Mouse (Mus musculus): ENCODE data around the gene Olfr1344. TPM values are rescaled to one million over a fixed set of nuclear protein-coding genes. Genes with fewer than 3 reads are reported as not detected.

The Olfr1344 gene
- total RNA-seq (2014; fragmentation: Nextera tagmentation): not detected in 2 replicates
- total RNA-seq (2017): 0.11 TPM in 1 of 2 replicates, not detected in the other
- not detected in 2 replicates for polyA plus RNA-seq (2012)

- no peaks in the 10 kb centered on the region for H3K9me3 ChIP-seq (replicated peaks)
- ATAC-seq (ENCODE audit: extremely low read depth, insufficient number of reproducible peaks, low FRiP score, poor library complexity, severe bottlenecking): no peak
- peaks cover 4% of the 10 kb centered on the region; the same call in 1 of the 2 replicates for H3K4me1 ChIP-seq (ENCODE audit: insufficient read depth, low read depth, low read length)
- no peaks in the 10 kb centered on the region for H3K36me3 ChIP-seq (replicated peaks)
- no peaks in the 10 kb centered on the region for H3K27me3 ChIP-seq (ENCODE audit: insufficient read depth, low read length)
- H3K4me3 ChIP-seq (ENCODE audit: low read depth, low read length): no peak within 1 kb of the TSS
- no peak for DNase-seq (ENCODE audit: low spot score)
- TF ChIP-seq TAL1 (conservative IDR thresholded peaks at IDR 0.05; ENCODE audit: low read depth, low read length): no peak
- TF ChIP-seq GATA1 (IDR thresholded peaks at IDR 0.05; ENCODE audit: borderline replicate concordance, low read length): no peak
- no peak for TF ChIP-seq GATA2 (IDR thresholded peaks at IDR 0.05; ENCODE audit: borderline replicate concordance, low read depth, low read length)
- no peak for TF ChIP-seq POLR2AphosphoS5 (IDR thresholded peaks at IDR 0.05; ENCODE audit: insufficient replicate concordance, low read depth, low read length)
- no peak for TF ChIP-seq CTCF (IDR thresholded peaks at IDR 0.05; ENCODE audit: low read depth, low read length)
These were observed at the start of gene Olfr1344 for GRCm38 (mm10) chr7:6438388-6438787. TSS of gene Olfr1344 (plus strand) at chr7:6438688.

- Histone ChIP-seq H3K4me1 (ENCODE audit: insufficient read depth, low read depth, low read length) (peaks cover 1% of the 10 kb centered on the region), H3K9me3 (replicated peaks) (no peaks in the 10 kb centered on the region), H3K27me3 (ENCODE audit: insufficient read depth, low read length) (no peaks in the 10 kb centered on the region), H3K36me3 (replicated peaks) (peaks cover 24% of the 10 kb centered on the region), H3K4me3 (ENCODE audit: low read depth, low read length) (no peak overlapping the region)
- TF ChIP-seq CTCF (IDR thresholded peaks at IDR 0.05; ENCODE audit: low read depth, low read length): no peak
- no peak for TF ChIP-seq GATA2 (IDR thresholded peaks at IDR 0.05; ENCODE audit: borderline replicate concordance, low read depth, low read length)
- no peak for TF ChIP-seq TAL1 (conservative IDR thresholded peaks at IDR 0.05; ENCODE audit: low read depth, low read length)
- DNase-seq (ENCODE audit: low spot score) (no peak), ATAC-seq (ENCODE audit: extremely low read depth, insufficient number of reproducible peaks, low FRiP score, poor library complexity, severe bottlenecking) (no peak)
These were observed 49.5 kb upstream of the Olfr1344 start for GRCm38 (mm10) chr7:6388971-6389370.

- Histone ChIP-seq H3K4me1 (ENCODE audit: insufficient read depth, low read depth, low read length) (no peaks in the 10 kb centered on the region), H3K27me3 (ENCODE audit: insufficient read depth, low read length) (no peaks in the 10 kb centered on the region), H3K4me3 (ENCODE audit: low read depth, low read length) (no peak overlapping the region), H3K9me3 (replicated peaks) (peaks cover under 1% of the 10 kb centered on the region; the same call in 1 of the 2 replicates), H3K36me3 (replicated peaks) (peaks cover 24% of the 10 kb centered on the region)
- ATAC-seq (ENCODE audit: extremely low read depth, insufficient number of reproducible peaks, low FRiP score, poor library complexity, severe bottlenecking) (no peak), DNase-seq (ENCODE audit: low spot score) (no peak)
- TF ChIP-seq TAL1 (conservative IDR thresholded peaks at IDR 0.05; ENCODE audit: low read depth, low read length) (no peak), GATA2 (IDR thresholded peaks at IDR 0.05; ENCODE audit: borderline replicate concordance, low read depth, low read length) (no peak), CTCF (IDR thresholded peaks at IDR 0.05; ENCODE audit: low read depth, low read length) (no peak), POLR2AphosphoS5 (IDR thresholded peaks at IDR 0.05; ENCODE audit: insufficient replicate concordance, low read depth, low read length) (no peak), GATA1 (IDR thresholded peaks at IDR 0.05; ENCODE audit: borderline replicate concordance, low read length) (no peak)
These were observed 49.0 kb upstream of the Olfr1344 start for GRCm38 (mm10) chr7:6389449-6389848.

GRCm38 (mm10) chr7:6397996-6398975 lies 40.2 kb upstream of the Olfr1344 start, which contains the start of gene Smim17:
TSS of gene Smim17 (plus strand) at chr7:6398715.
- H3K4me1 ChIP-seq (ENCODE audit: insufficient read depth, low read depth, low read length): peaks cover 14% of the 10 kb centered on the region
- H3K36me3 ChIP-seq (replicated peaks): no peaks in the 10 kb centered on the region
- ATAC-seq (ENCODE audit: extremely low read depth, insufficient number of reproducible peaks, low FRiP score, poor library complexity, severe bottlenecking) (peak; percentile 70), DNase-seq (ENCODE audit: low spot score) (peak; percentile 47)
- TF ChIP-seq GATA1 (IDR thresholded peaks at IDR 0.05; ENCODE audit: borderline replicate concordance, low read length) (no peak), POLR2AphosphoS5 (IDR thresholded peaks at IDR 0.05; ENCODE audit: insufficient replicate concordance, low read depth, low read length) (no peak), TAL1 (conservative IDR thresholded peaks at IDR 0.05; ENCODE audit: low read depth, low read length) (no peak), GATA2 (IDR thresholded peaks at IDR 0.05; ENCODE audit: borderline replicate concordance, low read depth, low read length) (no peak), CTCF (IDR thresholded peaks at IDR 0.05; ENCODE audit: low read depth, low read length) (no peak)
- peak within 1 kb of the TSS; percentile 72 for H3K4me3 ChIP-seq (ENCODE audit: low read depth, low read length)
- peaks cover 5% of the 10 kb centered on the region; the same call in 1 of the 2 replicates for H3K9me3 ChIP-seq (replicated peaks)
- no peaks in the 10 kb centered on the region for H3K27me3 ChIP-seq (ENCODE audit: insufficient read depth, low read length)

GRCm38 (mm10) chr7:6410043-6410442 lies 28.4 kb upstream of the Olfr1344 start, which contains the start of gene Gm20715:
TSS of gene Gm20715 (plus strand) at chr7:6410277.
- ATAC-seq (ENCODE audit: extremely low read depth, insufficient number of reproducible peaks, low FRiP score, poor library complexity, severe bottlenecking): peak; percentile 87
- TF ChIP-seq CTCF (IDR thresholded peaks at IDR 0.05; ENCODE audit: low read depth, low read length) (no peak), POLR2AphosphoS5 (IDR thresholded peaks at IDR 0.05; ENCODE audit: insufficient replicate concordance, low read depth, low read length) (no peak), TAL1 (conservative IDR thresholded peaks at IDR 0.05; ENCODE audit: low read depth, low read length) (no peak), GATA2 (IDR thresholded peaks at IDR 0.05; ENCODE audit: borderline replicate concordance, low read depth, low read length) (no peak), GATA1 (IDR thresholded peaks at IDR 0.05; ENCODE audit: borderline replicate concordance, low read length) (no peak)
- Histone ChIP-seq H3K36me3 (replicated peaks) (no peaks in the 10 kb centered on the region), H3K27me3 (ENCODE audit: insufficient read depth, low read length) (no peaks in the 10 kb centered on the region; the same call in 1 of the 2 replicates), H3K4me1 (ENCODE audit: insufficient read depth, low read depth, low read length) (no peaks in the 10 kb centered on the region), H3K4me3 (ENCODE audit: low read depth, low read length) (no peak within 1 kb of the TSS), H3K9me3 (replicated peaks) (no peaks in the 10 kb centered on the region)
- DNase-seq (ENCODE audit: low spot score): peak; percentile 74

Data from G1E (cell line).